Mouse (Mus musculus) forebrain, embryonic 11.5 days (tissue): ENCODE data around the gene Polr1d. TPM values are rescaled to one million over a fixed set of nuclear protein-coding genes. Genes with fewer than 3 reads are reported as not detected.

Experiments
- ATAC-seq: fragments of 200-750 bp; cut with Nextera tagmentation; replicated peaks from 2 replicates; pipeline ENCODE4 v1.8.0; 2017; ENCODE audit warnings: moderate TSS enrichment; ENCODE audit not compliant: low FRiP score
- DNase-seq: peaks from one replicate; pipeline ENCODE4 v3.0.0-alpha.2; 2017; ENCODE audit warnings: low spot score
- H3K27ac ChIP-seq: fragments of 300-500 bp; sonication (generic); 2 replicates; pipeline ENCODE4 v1.5.1; 2014; ENCODE audit warnings: low read depth, low read length
- H3K27me3 ChIP-seq: fragments of 300-500 bp; sonication (generic); 2 replicates; pipeline ENCODE4 v1.6.1; 2014; ENCODE audit warnings: mild to moderate bottlenecking, low read length, mixed read lengths; ENCODE audit not compliant: control insufficient read depth, insufficient read depth
- H3K36me3 ChIP-seq: fragments of 300-500 bp; sonication (generic); 2 replicates; pipeline ENCODE4 v1.6.1; 2014; ENCODE audit warnings: mild to moderate bottlenecking, low read length, moderate library complexity, mixed read lengths; ENCODE audit not compliant: control insufficient read depth, insufficient read depth
- H3K4me1 ChIP-seq: fragments of 300-500 bp; sonication (generic); replicated peaks from 2 replicates; pipeline ENCODE4 v1.6.1; 2014; ENCODE audit warnings: low read length, mixed read lengths; ENCODE audit not compliant: control insufficient read depth, insufficient read depth
- H3K4me2 ChIP-seq: fragments of 300-500 bp; sonication (generic); 2 replicates; pipeline ENCODE4 v1.6.1; 2014; ENCODE audit warnings: low read depth, mild to moderate bottlenecking, low read length, moderate library complexity, mixed read lengths; ENCODE audit not compliant: severe bottlenecking
- H3K4me3 ChIP-seq: fragments of 300-500 bp; sonication (generic); 2 replicates; pipeline ENCODE4 v1.5.1; 2014; ENCODE audit warnings: low read depth, low read length
- H3K9ac ChIP-seq: fragments of 300-500 bp; sonication (generic); 2 replicates; pipeline ENCODE4 v1.6.1; 2014; ENCODE audit warnings: low read length
- H3K9me3 ChIP-seq: fragments of 300-500 bp; sonication (generic); 2 replicates; pipeline ENCODE4 v1.6.1; 2016; ENCODE audit warnings: low read length, mixed read lengths; ENCODE audit not compliant: control insufficient read depth
- whole genome bisulfite sequencing: fragments of 180-500 bp; shearing (Covaris S2); extraction: QIAGEN DNeasy Blood & Tissue Kit; methylation state at CpG from one replicate; pipeline ENCODE4 v1.1.7; 2014; 5-methylcytosine and 5-hydroxymethylcytosine counted together
- polyA plus RNA-seq: library from polyadenylated mRNA; unstranded; fragments of >200 nt; fragmentation: Nextera tagmentation; extraction: Ambion mirVana; gene quantifications from 2 replicates; pipeline ENCODE4 v1.2.1, GENCODE M21; 2014

Polr1d gene
- 110 and 115 TPM in 2 replicates for polyA plus RNA-seq

DNA sequence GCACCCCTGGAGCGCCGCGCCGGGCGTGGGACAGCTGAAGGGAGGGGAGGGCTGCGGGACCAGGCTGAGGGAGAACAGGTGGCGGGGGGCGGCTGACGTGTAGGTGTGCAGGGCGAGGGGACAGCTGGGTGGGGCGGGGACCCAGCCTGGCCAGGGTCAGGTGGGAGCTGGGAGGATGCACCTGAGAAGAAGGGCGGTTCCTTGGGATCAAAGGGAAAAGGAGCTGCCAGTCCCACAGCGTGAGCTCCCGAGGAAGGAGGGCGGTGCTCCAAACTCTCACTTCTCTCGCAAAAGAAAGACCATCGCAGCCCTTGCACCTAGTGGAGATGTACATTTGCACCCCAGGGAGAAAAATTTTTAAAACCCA lies at the start of gene Polr1d:
TSS of gene Polr1d (plus strand) at position 252 of the 367 bp plus-strand sequence.
- no peak for DNase-seq
- H3K4me1 ChIP-seq: peaks cover 4% of the 10 kb centered on the region; the same call in 1 of the 2 replicates
- H3K4me2 ChIP-seq: peak within 1 kb of the TSS; percentile 91
- H3K9ac ChIP-seq: peak within 1 kb of the TSS; percentile 79
- peak within 1 kb of the TSS; percentile 69 for H3K4me3 ChIP-seq
- no peaks in the 10 kb centered on the region for H3K9me3 ChIP-seq
- 1% methylated on average over 17 of the region's 17 CpGs for WGBS
- peak within 1 kb of the TSS; percentile 63; the same call in 1 of the 2 replicates for H3K27ac ChIP-seq
- ATAC-seq: no peak
- H3K27me3 ChIP-seq: no peaks in the 10 kb centered on the region
- H3K36me3 ChIP-seq: no peaks in the 10 kb centered on the region; the same call in 1 of the 2 replicates

DNA sequence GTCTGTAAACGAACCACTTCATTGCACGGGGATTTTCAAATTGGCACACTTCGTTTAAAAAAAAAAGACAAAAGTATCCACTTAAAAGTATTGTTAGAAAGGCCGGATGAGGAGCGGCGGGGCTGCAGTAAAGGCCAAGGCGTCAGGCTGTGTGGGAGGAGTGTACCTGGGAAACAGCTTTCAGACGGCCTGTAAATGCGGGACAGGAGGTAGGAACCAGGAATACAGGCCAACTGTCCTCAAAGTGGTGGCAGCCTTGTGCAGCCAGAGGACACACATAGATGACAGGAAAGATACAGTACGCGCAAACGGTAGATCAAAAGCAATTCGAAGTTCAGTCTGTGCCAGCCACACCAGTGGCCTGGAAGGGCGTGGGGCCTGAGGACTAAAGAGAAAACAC lies 45.6 kb upstream of the Polr1d start:
- DNase-seq: no peak
- 87% methylated on average over 14 of the region's 14 CpGs for WGBS
- ATAC-seq: no peak

DNA sequence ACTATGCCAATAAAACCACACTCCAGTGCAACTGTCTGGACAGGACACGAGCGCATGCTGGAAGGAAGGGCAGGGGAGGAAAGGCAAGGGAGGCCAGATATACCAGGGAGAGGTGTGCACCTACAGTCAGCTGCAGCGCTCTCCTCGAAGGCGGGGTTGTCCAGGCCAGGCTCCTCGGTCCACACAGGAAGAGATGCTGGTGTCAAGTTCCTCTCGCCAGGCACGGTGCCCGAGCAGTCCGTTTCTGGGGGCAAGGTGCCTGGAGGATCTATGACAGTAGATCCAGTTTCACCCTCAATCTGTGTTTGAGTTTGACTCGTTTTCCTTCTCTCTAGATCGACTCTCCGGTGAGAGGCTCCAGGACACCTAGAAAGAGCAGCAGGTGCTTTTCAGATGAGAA lies 43.7 kb upstream of the Polr1d start:
- no peaks in the 10 kb centered on the region for H3K36me3 ChIP-seq
- H3K4me2 ChIP-seq: no peak overlapping the region
- no peak for ATAC-seq
- WGBS: 89% methylated on average over 13 of the region's 13 CpGs
- no peaks in the 10 kb centered on the region for H3K9me3 ChIP-seq
- H3K27ac ChIP-seq: no peak overlapping the region
- H3K9ac ChIP-seq: no peak overlapping the region
- H3K4me3 ChIP-seq: no peak overlapping the region
- H3K4me1 ChIP-seq: 0 out of 2 replicates have a peak, but pooled peaks cover 3% of the 10 kb centered on the region
- no peak for DNase-seq
- H3K27me3 ChIP-seq: no peaks in the 10 kb centered on the region

More for the DNA sequence above, 45.6 kb upstream of the Polr1d start:
- Histone ChIP-seq H3K4me3 (no peak overlapping the region), H3K9ac (no peak overlapping the region), H3K9me3 (no peaks in the 10 kb centered on the region), H3K4me2 (no peak overlapping the region), H3K27ac (no peak overlapping the region), H3K27me3 (no peaks in the 10 kb centered on the region), H3K36me3 (no peaks in the 10 kb centered on the region), H3K4me1 (0 out of 2 replicates have a peak, but pooled peaks cover 3% of the 10 kb centered on the region)

DNA sequence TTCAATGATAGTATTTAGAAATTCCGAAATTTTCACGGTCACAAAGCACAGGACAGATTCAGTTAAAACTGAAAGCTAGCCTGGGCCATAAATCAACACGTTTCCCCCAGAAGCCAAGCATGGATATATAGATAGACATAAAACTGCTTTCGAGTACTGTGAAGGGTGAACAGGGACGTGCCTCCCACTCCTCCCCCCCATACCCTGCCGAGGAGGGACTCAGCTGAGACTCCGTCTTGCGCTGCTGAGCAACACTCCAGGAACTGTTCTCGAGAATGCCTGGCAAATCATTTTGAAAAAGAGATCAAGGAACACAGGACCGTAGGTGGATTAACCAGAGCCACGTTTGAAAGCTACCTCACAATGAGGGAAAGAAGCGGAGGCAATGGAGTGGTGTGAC lies 42.6 kb upstream of the Polr1d start:
- DNase-seq (no peak), ATAC-seq (no peak)
- Histone ChIP-seq H3K27ac (no peak overlapping the region), H3K4me1 (0 out of 2 replicates have a peak, but pooled peaks cover 3% of the 10 kb centered on the region), H3K9ac (no peak overlapping the region), H3K4me3 (no peak overlapping the region), H3K36me3 (no peaks in the 10 kb centered on the region), H3K27me3 (no peaks in the 10 kb centered on the region), H3K9me3 (no peaks in the 10 kb centered on the region), H3K4me2 (no peak overlapping the region)
- WGBS: 76% methylated on average over 12 of the region's 12 CpGs

DNA sequence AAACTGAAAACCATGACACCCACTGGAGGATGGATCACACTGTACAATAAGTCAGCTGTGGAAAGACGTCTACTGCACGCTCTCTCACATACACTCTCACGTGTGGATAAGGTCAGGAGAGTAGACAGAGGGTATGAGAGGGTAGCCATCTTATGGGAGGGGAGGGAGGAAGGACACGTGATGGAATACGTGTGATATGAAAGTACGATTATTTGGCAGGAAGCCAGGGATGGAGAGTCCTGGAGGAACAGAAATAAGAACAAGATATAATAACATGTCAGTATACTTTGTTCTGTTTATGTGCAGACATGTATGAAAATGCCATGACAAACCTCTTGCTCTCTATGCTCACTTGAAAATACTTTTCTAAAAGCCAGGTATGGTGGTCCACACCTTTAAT lies 41.5 kb upstream of the Polr1d start:
- DNase-seq (no peak), ATAC-seq (no peak)
- WGBS: 90% methylated on average over 6 of the region's 6 CpGs
- Histone ChIP-seq H3K27me3 (no peaks in the 10 kb centered on the region), H3K4me1 (0 out of 2 replicates have a peak, but pooled peaks cover 3% of the 10 kb centered on the region), H3K27ac (no peak overlapping the region), H3K4me2 (no peak overlapping the region), H3K9me3 (no peaks in the 10 kb centered on the region), H3K4me3 (no peak overlapping the region), H3K36me3 (no peaks in the 10 kb centered on the region), H3K9ac (no peak overlapping the region)

DNA sequence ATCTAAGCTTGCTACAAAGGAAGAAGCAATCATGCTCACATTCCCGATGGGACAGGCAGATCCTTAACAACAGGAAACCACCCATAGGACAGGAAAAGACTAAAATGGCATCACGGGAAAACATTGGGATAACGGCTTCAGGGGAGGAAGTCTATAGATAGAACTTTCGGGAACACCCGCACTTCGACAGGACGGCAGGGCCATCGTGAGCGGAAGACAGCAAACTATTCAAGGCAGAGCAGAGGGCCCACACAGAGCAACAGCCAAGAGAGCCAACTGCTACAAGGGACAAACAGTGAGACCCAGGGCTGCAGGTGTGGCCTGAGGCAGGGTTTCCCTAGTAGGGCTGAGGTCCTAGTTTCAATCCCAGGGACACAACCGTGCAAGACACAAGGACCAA lies 40.8 kb upstream of the Polr1d start:
- DNase-seq (no peak), ATAC-seq (no peak)
- Histone ChIP-seq H3K4me2 (no peak overlapping the region), H3K4me3 (no peak overlapping the region), H3K9me3 (no peaks in the 10 kb centered on the region), H3K9ac (no peak overlapping the region), H3K27ac (no peak overlapping the region), H3K27me3 (no peaks in the 10 kb centered on the region), H3K4me1 (0 out of 2 replicates have a peak, but pooled peaks cover 3% of the 10 kb centered on the region), H3K36me3 (no peaks in the 10 kb centered on the region)
- WGBS: 92% methylated on average over 10 of the region's 10 CpGs

DNA sequence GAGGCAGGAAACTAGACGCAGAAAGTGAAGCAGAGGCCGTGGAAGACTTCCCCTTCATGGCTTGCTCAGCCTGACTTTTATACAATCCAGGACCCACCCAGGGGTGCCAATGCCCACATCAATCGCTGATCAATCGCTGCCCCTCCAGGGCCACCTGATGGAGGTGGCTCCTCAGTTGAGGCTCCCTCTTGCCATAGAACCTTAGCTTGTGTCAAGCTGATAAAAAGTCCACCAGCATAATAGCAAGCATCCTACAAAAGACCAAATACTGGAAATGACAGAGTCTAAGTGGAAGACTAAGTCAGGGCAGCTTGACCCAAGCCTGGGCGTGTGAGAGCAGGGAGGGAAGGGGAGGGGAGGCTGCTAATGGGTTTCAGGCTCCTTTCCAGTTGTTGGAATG lies 40.2 kb upstream of the Polr1d start:
- WGBS: 82% methylated on average over 5 of the region's 5 CpGs
- Histone ChIP-seq H3K4me2 (no peak overlapping the region), H3K36me3 (no peaks in the 10 kb centered on the region), H3K27me3 (no peaks in the 10 kb centered on the region), H3K27ac (no peak overlapping the region), H3K4me1 (0 out of 2 replicates have a peak, but pooled peaks cover 3% of the 10 kb centered on the region), H3K9ac (no peak overlapping the region), H3K4me3 (no peak overlapping the region), H3K9me3 (no peaks in the 10 kb centered on the region)
- ATAC-seq (no peak), DNase-seq (no peak)

DNA sequence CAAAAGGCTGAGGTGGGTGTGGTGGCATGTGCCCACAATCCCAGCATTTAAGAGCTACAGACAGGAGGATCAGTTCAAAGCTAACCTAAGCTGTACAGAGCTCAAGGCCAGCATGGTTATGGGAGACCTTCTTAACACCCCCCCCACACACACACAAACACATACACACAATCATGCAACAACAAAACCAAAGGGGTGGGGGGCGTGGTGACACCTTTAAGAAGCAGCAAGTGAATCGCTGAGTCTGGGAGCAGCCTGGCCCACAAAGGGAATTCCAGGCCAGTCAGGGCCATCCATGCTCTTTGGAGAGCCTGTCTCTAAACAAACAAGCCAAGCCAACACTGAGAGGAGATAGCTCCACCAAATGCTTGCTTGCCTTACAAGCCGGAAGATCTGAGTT lies 39.2 kb upstream of the Polr1d start:
- Histone ChIP-seq H3K9ac (no peak overlapping the region), H3K4me3 (no peak overlapping the region), H3K9me3 (no peaks in the 10 kb centered on the region), H3K4me2 (no peak overlapping the region), H3K27me3 (no peaks in the 10 kb centered on the region), H3K27ac (no peak overlapping the region), H3K36me3 (no peaks in the 10 kb centered on the region), H3K4me1 (peaks cover 3% of the 10 kb centered on the region; the same call in 1 of the 2 replicates)
- no peak for DNase-seq
- ATAC-seq: no peak
- 81% methylated on average over 3 of the region's 3 CpGs for WGBS

DNA sequence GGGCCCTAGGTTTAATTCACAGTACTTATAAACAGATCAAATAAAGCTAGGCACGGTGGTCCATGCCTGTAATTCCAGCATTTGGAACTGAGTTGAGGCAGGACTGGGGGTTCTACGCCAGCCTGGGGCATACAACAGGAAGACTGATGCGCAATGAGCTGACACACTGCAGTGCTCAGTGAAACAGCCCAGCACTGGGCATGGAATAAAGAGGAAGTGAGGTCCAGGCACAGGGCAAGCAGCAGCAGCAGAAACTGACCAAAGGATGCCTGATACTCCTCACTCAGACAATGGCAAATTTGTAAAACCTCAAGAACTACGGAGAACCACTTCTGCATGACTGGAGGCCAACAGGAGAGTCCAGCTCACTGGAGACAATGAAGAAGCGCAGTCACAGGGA lies 37.5 kb upstream of the Polr1d start:
- H3K9me3 ChIP-seq: no peaks in the 10 kb centered on the region
- H3K9ac ChIP-seq: no peak overlapping the region
- no peaks in the 10 kb centered on the region for H3K27me3 ChIP-seq
- no peak overlapping the region for H3K4me2 ChIP-seq
- no peak for DNase-seq
- ATAC-seq: no peak
- no peaks in the 10 kb centered on the region for H3K36me3 ChIP-seq
- 63% methylated on average over 5 of the region's 5 CpGs for WGBS
- peaks cover 3% of the 10 kb centered on the region; the same call in 1 of the 2 replicates for H3K4me1 ChIP-seq
- no peak overlapping the region for H3K4me3 ChIP-seq
- H3K27ac ChIP-seq: no peak overlapping the region
